Mouse (Mus musculus) natural killer cell, adult 2 months (primary cell): Measurements from ENCODE around the gene Cfap61.

Experiments used
- DNase-seq, 2 experiments: peaks; one replicate each; pipeline ENCODE4 v3.0.0; 2022; ENCODE audit warnings: low spot score in 2 of 2

The Cfap61 gene

GRCm38 (mm10) chr2:146083326-146083871 is 148.8 kb downstream of the Cfap61 start:
- DNase-seq = no peak

GRCm38 (mm10) chr2:146087411-146087810 is 152.8 kb downstream of the Cfap61 start:
- DNase-seq = no peak

- no peak for DNase-seq
Measured at GRCm38 (mm10) chr2:146089157-146089692, 154.6 kb downstream of the Cfap61 start.

GRCm38 (mm10) chr2:146097532-146097931 is 162.9 kb downstream of the Cfap61 start:
- no peak for DNase-seq

GRCm38 (mm10) chr2:146098853-146099717 is 164.5 kb downstream of the Cfap61 start:
- DNase-seq = no peak

- DNase-seq = no peak
Measured at GRCm38 (mm10) chr2:146099838-146100237, 165.3 kb downstream of the Cfap61 start.

GRCm38 (mm10) chr2:146100489-146101060 is 166.0 kb downstream of the Cfap61 start:
- no peak for DNase-seq

GRCm38 (mm10) chr2:146102600-146102999 is 168.0 kb downstream of the Cfap61 start:
- DNase-seq = no peak

GRCm38 (mm10) chr2:146105341-146105740 is 170.8 kb downstream of the Cfap61 start:
- DNase-seq = no peak

GRCm38 (mm10) chr2:146107980-146108379 is 173.4 kb downstream of the Cfap61 start:
- no peak for DNase-seq

- no peak for DNase-seq
Measured at GRCm38 (mm10) chr2:146109921-146110320, 175.3 kb downstream of the Cfap61 start.

GRCm38 (mm10) chr2:146116282-146116681 is 181.7 kb downstream of the Cfap61 start:
- DNase-seq = no peak

- DNase-seq = no peak
Measured at GRCm38 (mm10) chr2:146116726-146117125, 182.1 kb downstream of the Cfap61 start.

- no peak for DNase-seq
Measured at GRCm38 (mm10) chr2:146117191-146117914, 182.8 kb downstream of the Cfap61 start.

- no peak for DNase-seq
Measured at GRCm38 (mm10) chr2:146117915-146118403, 183.4 kb downstream of the Cfap61 start.

- DNase-seq = no peak
Measured at GRCm38 (mm10) chr2:146121551-146121950, 187.0 kb downstream of the Cfap61 start.

- no peak for DNase-seq
Measured at GRCm38 (mm10) chr2:146125129-146125528, 190.5 kb downstream of the Cfap61 start.

GRCm38 (mm10) chr2:146128622-146129021 is 194.0 kb downstream of the Cfap61 start:
- DNase-seq = no peak

GRCm38 (mm10) chr2:146130514-146130913 is 195.9 kb downstream of the Cfap61 start:
- DNase-seq = no peak

GRCm38 (mm10) chr2:146134275-146134674 is 199.7 kb downstream of the Cfap61 start:
- no peak for DNase-seq

- no peak for DNase-seq
Measured at GRCm38 (mm10) chr2:146140711-146141110, 206.1 kb downstream of the Cfap61 start.

- DNase-seq = no peak
Measured at GRCm38 (mm10) chr2:146147306-146147705, 212.7 kb downstream of the Cfap61 start.
